Mouse (Mus musculus) intestine, postnatal 0 days (tissue): ENCODE results near the gene Midn. TPM values are rescaled to one million over a fixed set of nuclear protein-coding genes. Genes with fewer than 3 reads are reported as not detected.
"Not testable (repeated sequence)": the region's sequence is repeated elsewhere in the genome, so short reads cannot be mapped to it uniquely, and the experiment has no call there.

ENCODE experiments used
- ATAC-seq: fragments of 200-750 bp; cut with Nextera tagmentation; 2 replicates; pipeline ENCODE4 v1.8.0; 2017; ENCODE audit warnings: mild to moderate bottlenecking, moderate TSS enrichment, moderate library complexity
- H3K27ac ChIP-seq: fragments of 300-500 bp; sonication (generic); 2 replicates; pipeline ENCODE4 v1.5.1; 2014; ENCODE audit warnings: mild to moderate bottlenecking, low read depth, low read length, moderate library complexity
- H3K27me3 ChIP-seq: fragments of 300-500 bp; sonication (generic); replicated peaks from 2 replicates; pipeline ENCODE4 v1.6.1; 2014; ENCODE audit warnings: low read length, mixed read lengths; ENCODE audit not compliant: control insufficient read depth, insufficient read depth
- H3K36me3 ChIP-seq: fragments of 300-500 bp; sonication (generic); 2 replicates; pipeline ENCODE4 v1.6.1; 2014; ENCODE audit warnings: mild to moderate bottlenecking, moderate library complexity; ENCODE audit not compliant: control insufficient read depth, insufficient read depth
- H3K4me1 ChIP-seq: fragments of 300-500 bp; sonication (generic); replicated peaks from 2 replicates; pipeline ENCODE4 v1.6.1; 2014; ENCODE audit warnings: antibody characterized with exemption, low read length, mixed read lengths; ENCODE audit not compliant: control insufficient read depth, insufficient read depth
- H3K4me2 ChIP-seq: fragments of 300-500 bp; sonication (generic); replicated peaks from 2 replicates; pipeline ENCODE4 v1.6.1; 2014; ENCODE audit warnings: low read depth, mild to moderate bottlenecking, moderate library complexity
- H3K4me3 ChIP-seq: fragments of 300-500 bp; sonication (generic); 2 replicates; pipeline ENCODE4 v1.5.1; 2014; ENCODE audit warnings: low read depth, low read length
- H3K9ac ChIP-seq: fragments of 300-500 bp; sonication (generic); 2 replicates; pipeline ENCODE4 v1.6.1; 2014; ENCODE audit warnings: mild to moderate bottlenecking, low read depth, low read length
- H3K9me3 ChIP-seq: fragments of 300-500 bp; sonication (generic); 2 replicates; pipeline ENCODE4 v1.6.1; 2016; ENCODE audit warnings: mixed run types; ENCODE audit not compliant: control insufficient read depth
- CTCF ChIP-seq: sonication (generic); IDR thresholded peaks from 2 replicates; pipeline ENCODE4 v1.5.1; 2016; ENCODE audit warnings: low read depth, mild to moderate bottlenecking, control low read depth, antibody characterized with exemption, moderate library complexity
- WGBS: fragments of 180-500 bp; shearing (Covaris S2); extraction: QIAGEN DNeasy Blood & Tissue Kit; methylation state at CpG from one replicate; pipeline ENCODE4 v1.1.7; 2014; 5-methylcytosine and 5-hydroxymethylcytosine counted together
- polyA plus RNA-seq: library from polyadenylated mRNA; unstranded; fragments of >200 nt; fragmentation: Nextera tagmentation; extraction: Ambion mirVana; gene quantifications from 2 replicates; pipeline ENCODE4 v1.2.1, GENCODE M21; 2015

Gene Midn
- polyA plus RNA-seq, 1 experiment from 2014 or later, result 19.5 TPM

- Histone ChIP-seq H3K27me3 (no peaks in the 10 kb centered on the region), H3K9ac (no peak overlapping the region), H3K36me3 (peaks cover 4% of the 10 kb centered on the region), H3K4me2 (no peak overlapping the region), H3K4me1 (peaks cover 42% of the 10 kb centered on the region), H3K27ac (peak overlapping the region; percentile 92; the same call in 1 of the 2 replicates), H3K4me3 (no peak overlapping the region), H3K9me3 (no peaks in the 10 kb centered on the region)
- ATAC-seq, result no peak
- 84% methylated on average over 3 of the region's 3 CpGs for WGBS
- no peak for TF ChIP-seq CTCF
These were observed 14.2 kb downstream of the Midn start for GRCm38 (mm10) chr10:80162243-80162608.

GRCm38 (mm10) chr10:80162716-80163299 lies 14.7 kb downstream of the Midn start:
- H3K4me3 ChIP-seq, result no peak overlapping the region
- 0 out of 2 replicates have a peak overlapping the region, but pooled peaks have one; percentile 92 for H3K27ac ChIP-seq
- H3K9me3 ChIP-seq, result no peaks in the 10 kb centered on the region
- no peak for TF ChIP-seq CTCF
- H3K9ac ChIP-seq, result no peak overlapping the region
- H3K27me3 ChIP-seq, result no peaks in the 10 kb centered on the region
- H3K4me2 ChIP-seq, result no peak overlapping the region
- H3K4me1 ChIP-seq, result peaks cover 39% of the 10 kb centered on the region
- ATAC-seq, result no peak
- WGBS, result 76% methylated on average over 6 of the region's 6 CpGs
- no peaks in the 10 kb centered on the region for H3K36me3 ChIP-seq

GRCm38 (mm10) chr10:80163721-80164120 lies 15.6 kb downstream of the Midn start:
- no peaks in the 10 kb centered on the region for H3K36me3 ChIP-seq
- peaks cover 38% of the 10 kb centered on the region for H3K4me1 ChIP-seq
- no peak overlapping the region for H3K9ac ChIP-seq
- H3K27me3 ChIP-seq, result no peaks in the 10 kb centered on the region
- H3K27ac ChIP-seq, result no peak overlapping the region
- H3K9me3 ChIP-seq, result no peaks in the 10 kb centered on the region
- WGBS, result 68% methylated on average over 8 of the region's 8 CpGs
- ATAC-seq, result no peak
- H3K4me2 ChIP-seq, result 0 out of 2 replicates have a peak overlapping the region, but pooled peaks have one; percentile 1
- no peak for TF ChIP-seq CTCF
- H3K4me3 ChIP-seq, result no peak overlapping the region

GRCm38 (mm10) chr10:80164161-80164997 lies 16.3 kb downstream of the Midn start:
- WGBS, result 8% methylated on average over 44 of the region's 44 CpGs
- Histone ChIP-seq H3K9ac (peak overlapping the region; percentile 46), H3K27ac (peak overlapping the region; percentile 50), H3K9me3 (no peaks in the 10 kb centered on the region), H3K4me3 (peak overlapping the region; percentile 37), H3K36me3 (0 out of 2 replicates have a peak, but pooled peaks cover 3% of the 10 kb centered on the region), H3K27me3 (no peaks in the 10 kb centered on the region), H3K4me1 (peaks cover 32% of the 10 kb centered on the region), H3K4me2 (peak overlapping the region; percentile 82)
- ATAC-seq, result no peak
- no peak for TF ChIP-seq CTCF

GRCm38 (mm10) chr10:80164998-80165344 lies 16.9 kb downstream of the Midn start:
- peaks cover 9% of the 10 kb centered on the region for H3K36me3 ChIP-seq
- TF ChIP-seq CTCF, result peak; percentile 100
- H3K9me3 ChIP-seq, result no peaks in the 10 kb centered on the region
- H3K27ac ChIP-seq, result peak overlapping the region; percentile 60
- peak; percentile 13 for ATAC-seq
- WGBS, result 0% methylated on average over 17 of the region's 17 CpGs
- peak overlapping the region; percentile 46 for H3K9ac ChIP-seq
- no peaks in the 10 kb centered on the region for H3K27me3 ChIP-seq
- peak overlapping the region; percentile 82 for H3K4me2 ChIP-seq
- peaks cover 29% of the 10 kb centered on the region for H3K4me1 ChIP-seq
- H3K4me3 ChIP-seq, result peak overlapping the region; percentile 37

GRCm38 (mm10) chr10:80165392-80166128 lies 17.5 kb downstream of the Midn start, which contains the start of gene Cirbp:
Cirbp (plus strand) TSS chr10:80165985.
- 18% methylated on average over 20 of the region's 20 CpGs for WGBS
- H3K9ac ChIP-seq, result peak within 1 kb of the TSS; percentile 46
- peak within 1 kb of the TSS; percentile 37 for H3K4me3 ChIP-seq
- H3K4me1 ChIP-seq, result peaks cover 23% of the 10 kb centered on the region
- peak within 1 kb of the TSS; percentile 60 for H3K27ac ChIP-seq
- H3K9me3 ChIP-seq, result no peaks in the 10 kb centered on the region
- no peak for ATAC-seq
- H3K27me3 ChIP-seq, result no peaks in the 10 kb centered on the region
- no peak for TF ChIP-seq CTCF
- peaks cover 14% of the 10 kb centered on the region for H3K36me3 ChIP-seq
- peak within 1 kb of the TSS; percentile 82 for H3K4me2 ChIP-seq

DNA sequence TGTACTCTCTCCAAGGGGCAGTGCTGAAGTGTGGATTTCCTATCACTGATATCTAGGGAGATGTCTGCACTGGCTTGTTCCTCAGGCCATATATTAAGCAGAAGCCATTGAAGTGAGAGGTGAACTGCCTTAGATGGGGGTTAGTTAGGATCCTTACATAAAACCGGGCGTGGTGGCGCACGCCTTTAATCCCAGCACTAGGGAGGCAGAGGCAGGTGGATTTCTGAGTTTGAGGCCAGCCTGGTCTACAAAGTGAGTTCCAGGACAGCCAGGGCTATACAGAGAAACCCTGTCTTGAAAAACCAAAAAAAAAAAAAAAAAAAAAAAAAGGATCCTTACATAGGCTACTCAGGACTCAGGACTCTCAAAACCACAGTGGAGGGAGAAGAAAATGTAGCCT lies 18.1 kb downstream of the Midn start:
- 87% methylated on average over 4 of the region's 4 CpGs for WGBS
- Histone ChIP-seq H3K4me1 (peaks cover 20% of the 10 kb centered on the region), H3K9ac (0 out of 2 replicates have a peak overlapping the region, but pooled peaks have one; percentile 46)

More for the DNA sequence above, 18.1 kb downstream of the Midn start:
- ATAC-seq, H3K4me3 ChIP-seq, H3K27me3 ChIP-seq, H3K9me3 ChIP-seq: not testable (repeated sequence)
- peak overlapping the region; percentile 60 for H3K27ac ChIP-seq
- H3K4me2 ChIP-seq, result peak overlapping the region; percentile 82
- H3K36me3 ChIP-seq, result peaks cover 20% of the 10 kb centered on the region
